Mouse (Mus musculus) liver, postnatal 0 days (tissue): ENCODE measurements at regions not wholly inside any gene's neighbourhood (a gene's known extent, or its start where the extent isn't known, plus 50 kb on each side); places are given as distances from the start of the nearest gene placed in this dataset.

Experiments
- CTCF ChIP-seq: sonication (generic); IDR thresholded peaks from 2 replicates; pipeline ENCODE4 v1.5.1; 2016; ENCODE audit warnings: antibody characterized with exemption, low read depth
- EP300 ChIP-seq: IDR thresholded peaks from 2 replicates; pipeline ENCODE4 v1.6.1; 2016; ENCODE audit warnings: antibody characterized with exemption, low read depth, mild to moderate bottlenecking

DNA sequence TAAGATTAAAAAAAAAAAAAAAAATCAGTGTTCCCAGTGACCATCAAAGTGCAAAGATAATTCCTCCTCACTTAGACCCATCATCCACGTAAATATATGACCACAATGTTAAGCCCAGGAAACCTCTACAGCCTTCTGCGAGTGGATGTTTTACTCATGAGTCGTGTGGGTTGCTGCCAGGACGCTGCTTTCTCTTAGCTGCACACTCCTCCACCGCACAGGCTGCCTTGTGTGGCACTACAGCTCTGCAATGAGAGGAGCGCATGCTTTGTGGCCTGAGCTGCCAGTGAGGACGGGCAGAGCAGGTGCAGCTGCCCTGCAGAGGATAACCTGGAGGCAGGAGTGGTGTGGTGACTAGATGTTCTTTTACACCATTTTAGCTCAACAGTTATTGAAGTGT, 53.4 kb upstream of the St6galnac3 start:
- TF ChIP-seq EP300 (no peak), CTCF (no peak)
